Mouse (Mus musculus): Measurements from ENCODE around the gene Pcsk5.

The Pcsk5 gene

GRCm38 (mm10) chr19:17744474-17745069 lies 92.9 kb downstream of the Pcsk5 start:
- no peak for DNase-seq (ENCODE audit: low spot score in 2 of 2)

GRCm38 (mm10) chr19:17741465-17741864 lies 96.0 kb downstream of the Pcsk5 start:
- DNase-seq (ENCODE audit: low spot score in 2 of 2): no peak

DNA sequence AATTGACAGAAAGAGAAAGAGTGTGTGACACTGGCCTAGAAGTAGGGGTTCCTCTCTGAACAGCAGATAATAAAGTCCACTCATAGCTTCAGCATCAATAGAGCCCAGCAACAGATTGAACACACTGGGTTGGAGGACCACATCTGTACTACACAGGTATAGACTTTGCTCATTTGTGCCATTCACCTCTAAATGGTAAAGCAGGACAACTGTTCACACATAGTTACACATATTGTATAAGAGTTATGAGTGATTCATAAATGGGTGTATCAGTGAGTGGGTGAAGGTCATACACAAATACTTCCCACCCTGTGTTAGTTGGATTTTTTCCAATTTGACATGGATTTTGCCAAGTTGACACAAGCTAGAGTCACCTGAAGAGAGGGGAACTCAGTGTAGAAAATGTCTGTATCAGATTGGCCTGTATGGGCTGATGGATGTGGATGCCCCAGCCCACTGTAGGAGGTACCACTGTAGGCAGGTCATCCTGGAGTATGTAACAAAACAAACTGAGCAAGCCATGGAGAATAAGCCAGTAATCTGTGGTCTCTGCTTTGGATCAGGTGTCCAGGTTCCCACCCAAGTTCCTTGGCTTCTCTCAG lies 104.7 kb downstream of the Pcsk5 start:
- DNase-seq (ENCODE audit: low spot score in 2 of 2): no peak

DNA sequence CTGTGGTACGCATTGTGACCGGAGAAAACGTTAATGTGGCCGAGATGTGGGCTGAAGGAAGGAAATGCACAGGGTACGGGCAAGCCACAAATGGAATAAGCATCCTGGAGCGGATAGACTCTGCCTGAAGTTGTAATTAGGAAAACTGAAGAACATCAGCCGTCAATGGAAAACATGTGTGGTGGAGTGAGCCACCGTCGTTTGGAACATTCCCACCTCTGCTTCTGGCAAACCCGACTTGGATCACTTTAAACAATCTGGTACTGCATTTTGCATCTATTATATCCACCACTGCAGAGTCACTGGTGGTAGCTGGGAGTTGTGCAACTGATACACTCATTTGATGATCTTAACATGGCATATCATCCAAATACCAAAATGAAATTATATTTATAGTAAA lies 120.4 kb downstream of the Pcsk5 start:
- no peak for DNase-seq (ENCODE audit: low spot score in 2 of 2)

DNA sequence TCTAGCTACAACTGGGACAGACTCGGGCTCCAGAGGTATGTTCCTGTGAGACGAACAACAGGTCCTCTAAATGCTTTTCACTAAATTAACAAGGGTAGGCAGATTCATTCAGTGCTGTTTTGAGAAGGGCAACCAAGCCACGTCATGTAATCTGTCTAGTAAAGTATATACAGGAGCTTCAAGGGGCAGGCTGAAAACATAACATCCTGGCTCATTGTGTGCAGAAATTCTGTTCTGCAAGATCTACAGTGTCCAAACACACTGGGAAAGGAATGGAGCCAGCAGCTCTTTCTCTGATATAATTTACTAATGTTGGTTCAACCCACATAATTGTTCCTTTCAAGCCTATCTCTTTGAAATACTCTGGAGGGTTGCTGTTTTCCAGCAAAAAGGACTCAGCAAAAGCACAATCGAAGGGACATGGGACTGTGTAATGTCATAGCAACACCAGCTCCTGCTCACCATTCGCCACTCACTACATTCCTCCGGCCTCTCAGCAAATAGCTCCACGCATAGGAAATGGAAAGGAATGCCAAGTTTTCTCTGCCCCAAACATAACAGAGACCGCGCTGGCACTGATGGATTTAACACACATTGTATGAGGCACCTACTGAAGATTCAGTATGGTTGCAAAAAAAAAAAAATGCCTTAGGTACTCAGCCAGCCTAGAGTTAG lies 122.0 kb downstream of the Pcsk5 start:
- no peak for DNase-seq (ENCODE audit: low spot score in 2 of 2)

- DNase-seq (ENCODE audit: low spot score in 2 of 2): no peak
Measured at GRCm38 (mm10) chr19:17691626-17692025, 145.8 kb downstream of the Pcsk5 start.

- no peak for DNase-seq (ENCODE audit: low spot score in 2 of 2)
Measured at GRCm38 (mm10) chr19:17678371-17678770, 159.1 kb downstream of the Pcsk5 start.

- DNase-seq (ENCODE audit: low spot score in 2 of 2): no peak
Measured at GRCm38 (mm10) chr19:17662676-17663075, 174.8 kb downstream of the Pcsk5 start.

DNA sequence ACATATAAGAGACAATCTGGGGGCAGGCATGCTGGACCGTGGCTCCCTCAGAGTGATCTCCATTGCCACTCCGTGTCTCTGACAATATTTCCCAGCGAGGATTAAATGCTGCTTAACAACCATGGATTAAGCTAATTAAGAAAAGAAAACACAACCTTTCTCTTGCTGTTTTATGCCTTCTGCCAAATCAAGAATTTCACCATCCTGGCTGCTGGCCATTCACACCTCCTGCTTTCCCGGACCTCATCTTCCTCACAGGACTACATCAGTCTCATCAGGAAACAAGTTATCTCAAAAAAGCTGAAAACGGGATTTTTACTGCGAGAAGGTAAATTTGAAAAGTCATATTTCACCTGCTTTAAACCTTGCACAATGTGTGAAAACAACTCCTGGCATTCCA lies 175.2 kb downstream of the Pcsk5 start:
- DNase-seq (ENCODE audit: low spot score in 2 of 2): no peak

GRCm38 (mm10) chr19:17659321-17659720 lies 178.1 kb downstream of the Pcsk5 start:
- no peak for DNase-seq (ENCODE audit: low spot score in 2 of 2)

- DNase-seq (ENCODE audit: low spot score in 2 of 2): no peak
Measured at GRCm38 (mm10) chr19:17650831-17651502, 186.5 kb downstream of the Pcsk5 start.

DNA sequence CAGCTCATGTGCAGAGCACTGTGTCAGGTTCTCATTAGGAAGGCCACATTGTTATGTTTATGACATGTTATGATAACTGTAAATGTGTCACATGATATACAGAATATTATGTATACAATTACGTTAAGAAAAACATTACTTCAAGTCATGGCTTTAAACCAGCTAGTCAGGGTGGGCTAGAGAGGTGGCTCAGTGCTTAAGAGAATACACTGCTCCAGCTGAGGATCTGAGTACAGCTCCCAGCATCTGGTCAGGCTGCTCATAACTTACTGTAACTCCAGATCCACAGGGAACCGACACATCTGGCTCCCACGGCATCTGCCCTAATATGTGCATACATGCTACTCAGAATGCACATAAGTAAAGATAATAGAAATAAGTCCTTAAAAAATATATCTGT lies 187.5 kb downstream of the Pcsk5 start:
- no peak for DNase-seq (ENCODE audit: low spot score in 2 of 2)

- DNase-seq (ENCODE audit: low spot score in 2 of 2): no peak
Measured at GRCm38 (mm10) chr19:17643128-17643797, 194.2 kb downstream of the Pcsk5 start.

DNA sequence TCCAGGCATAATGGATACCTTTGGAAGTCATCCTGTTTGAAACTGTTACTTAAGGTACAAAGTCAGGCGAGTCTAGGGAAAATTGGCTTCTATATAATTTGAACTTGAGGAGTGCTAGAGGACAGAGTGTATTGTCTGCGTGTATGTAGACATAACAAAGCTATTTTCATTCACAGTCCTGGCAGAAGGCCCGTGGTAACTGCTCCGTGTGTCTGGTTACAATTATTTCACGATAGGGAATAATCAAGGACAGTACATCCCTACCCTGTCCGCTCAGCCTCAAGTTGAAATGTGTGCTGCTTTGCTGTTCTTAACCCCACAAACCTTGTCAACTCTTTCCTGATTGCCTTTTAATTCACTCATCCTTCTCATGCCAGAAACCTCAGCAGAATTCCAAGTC lies 201.4 kb downstream of the Pcsk5 start:
- DNase-seq (ENCODE audit: low spot score in 2 of 2): no peak

GRCm38 (mm10) chr19:17615646-17616045 lies 221.8 kb downstream of the Pcsk5 start:
- DNase-seq (ENCODE audit: low spot score in 2 of 2): no peak

GRCm38 (mm10) chr19:17606510-17606909 lies 230.9 kb downstream of the Pcsk5 start:
- DNase-seq (ENCODE audit: low spot score in 2 of 2): no peak

DNA sequence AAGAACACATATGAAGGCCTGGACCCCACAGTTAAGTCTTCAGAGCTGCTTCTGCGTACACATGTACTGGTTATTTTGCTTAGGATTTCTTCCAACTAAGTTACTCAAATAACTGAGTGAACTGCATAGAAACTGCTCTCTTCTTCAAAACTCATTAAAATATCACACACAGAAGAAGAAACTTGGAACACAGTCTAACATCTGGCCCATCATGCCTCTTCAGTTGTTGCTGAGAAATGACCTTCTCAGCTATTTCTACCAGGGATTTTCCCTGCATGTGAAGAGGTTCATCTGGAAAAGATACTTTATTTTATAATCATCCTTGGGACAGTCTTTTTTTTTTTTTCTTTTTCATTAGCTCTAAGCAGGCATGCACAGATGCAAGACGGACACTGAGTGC lies 231.3 kb downstream of the Pcsk5 start:
- no peak for DNase-seq (ENCODE audit: low spot score in 2 of 2)

DNA sequence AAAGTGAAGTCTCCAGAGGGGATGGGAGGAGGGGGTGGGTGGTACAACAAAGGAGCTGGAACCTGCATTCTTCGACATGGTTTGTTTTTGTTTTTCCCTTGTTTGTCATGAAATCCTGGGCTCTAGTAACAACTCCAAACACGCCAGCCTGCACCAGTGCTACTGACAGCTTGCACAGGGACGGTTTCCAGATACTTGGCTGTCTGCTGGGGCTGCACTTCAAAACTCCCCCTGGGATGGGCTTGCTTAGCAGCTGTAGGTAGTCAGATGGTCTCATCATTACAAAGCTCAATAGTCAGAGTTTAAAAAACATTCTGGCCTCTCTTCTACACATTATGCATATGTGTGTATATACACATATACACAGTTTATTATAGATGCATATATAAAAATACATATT lies 234.1 kb downstream of the Pcsk5 start:
- DNase-seq (ENCODE audit: low spot score in 2 of 2): no peak

DNA sequence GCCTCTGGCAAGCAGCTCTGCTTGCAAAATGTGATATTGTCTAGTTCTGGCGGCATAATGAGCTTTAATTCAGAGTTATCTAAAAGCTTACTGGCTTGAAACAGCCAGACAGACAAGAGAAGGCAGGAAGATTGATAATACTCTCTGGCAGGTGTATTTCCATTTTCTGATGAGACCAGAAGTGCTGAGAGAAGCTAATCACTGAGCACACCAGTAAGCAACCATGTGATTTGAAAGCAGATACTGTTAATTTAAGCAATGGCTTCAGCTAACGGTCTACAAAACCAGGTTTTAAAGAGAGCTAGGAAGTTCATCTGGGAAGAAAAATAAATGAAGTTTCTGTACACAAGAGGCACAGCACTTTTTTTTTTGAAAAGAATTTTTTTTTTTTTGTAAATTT lies 237.1 kb downstream of the Pcsk5 start:
- DNase-seq (ENCODE audit: low spot score in 2 of 2): no peak

DNA sequence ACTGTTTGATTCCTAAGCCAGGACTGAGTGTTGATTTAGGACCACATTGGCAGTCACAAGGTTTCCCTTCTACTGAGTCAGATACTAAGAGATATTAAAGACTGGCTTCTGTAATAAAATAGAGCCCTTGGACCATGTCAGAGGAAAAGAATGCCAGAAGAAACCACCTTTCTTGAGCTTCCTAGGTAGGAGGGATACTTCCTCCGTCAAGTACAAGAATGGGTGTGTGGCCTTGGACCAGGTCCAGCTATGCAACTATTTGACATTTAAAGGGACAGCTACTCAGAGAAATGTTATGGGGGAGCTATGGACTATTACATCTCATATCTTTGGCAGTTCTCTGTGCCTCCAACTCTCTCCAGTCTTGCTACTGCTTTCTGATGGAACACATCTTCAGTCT lies 244.6 kb downstream of the Pcsk5 start:
- DNase-seq (ENCODE audit: low spot score in 2 of 2): no peak

GRCm38 (mm10) chr19:17591335-17591734 lies 246.1 kb downstream of the Pcsk5 start:
- no peak for DNase-seq (ENCODE audit: low spot score in 2 of 2)

- no peak for DNase-seq (ENCODE audit: low spot score in 2 of 2)
Measured at GRCm38 (mm10) chr19:17590314-17590713, 247.1 kb downstream of the Pcsk5 start.

Data from spleen, postnatal 36 days (tissue).